Mouse (Mus musculus): ENCODE results near the gene Baiap2. TPM values are rescaled to one million over a fixed set of nuclear protein-coding genes. Genes with fewer than 3 reads are reported as not detected.

The Baiap2 gene
- total and polyA plus RNA-seq, 2 experiments from 2014 or later = 31.1 to 42.3 TPM

DNA sequence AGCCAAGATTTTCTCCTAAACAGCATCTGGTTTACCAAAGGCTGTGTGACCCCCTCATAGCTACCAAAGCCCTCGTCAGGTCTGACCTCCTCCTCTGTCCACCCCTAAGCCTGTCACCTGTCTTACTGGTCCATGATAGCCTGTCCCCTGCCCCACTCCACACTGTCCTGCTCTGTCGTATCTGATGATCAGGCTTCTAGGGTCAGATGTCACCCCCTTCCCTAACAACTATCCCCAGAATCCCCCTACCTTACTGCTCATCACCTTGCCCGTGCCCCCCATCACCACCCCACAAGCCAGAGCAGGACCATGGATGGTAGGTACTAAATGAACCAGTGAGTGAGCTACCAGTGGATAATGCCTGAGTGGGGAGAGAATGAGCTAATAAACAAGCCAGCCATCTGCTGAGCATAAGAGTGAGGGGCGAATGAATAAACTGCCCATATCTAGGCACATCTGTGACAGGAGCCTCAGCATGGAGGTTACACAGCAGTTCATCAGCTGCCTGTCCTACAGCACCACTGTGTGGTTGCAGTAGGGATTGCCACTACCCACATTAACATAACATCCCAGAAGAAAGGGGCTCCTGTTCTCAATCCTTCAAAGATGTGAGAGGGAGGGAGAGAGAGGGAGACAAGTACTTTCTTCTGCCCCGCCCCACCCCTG, 37.8 kb upstream of the Baiap2 start:
- Histone ChIP-seq H3K27me3 (ENCODE audit: insufficient read depth, low read length) (no peaks in the 10 kb centered on the region), H3K27ac (ENCODE audit: low read depth, low read length) (no peak overlapping the region), H3K4me3 (ENCODE audit: low read depth, low read length) (no peak overlapping the region), H3K36me3 (ENCODE audit: insufficient read depth) (no peaks in the 10 kb centered on the region; the same call in 1 of the 2 replicates), H3K9ac (no peak overlapping the region), H3K9me3 (ENCODE audit: low read length) (no peaks in the 10 kb centered on the region), H3K4me1 (ENCODE audit: insufficient read depth) (peaks cover 3% of the 10 kb centered on the region; the same call in 1 of the 2 replicates), H3K4me2 (ENCODE audit: low read depth) (no peak overlapping the region)
- peak; percentile 88 for DNase-seq
- WGBS = 32% methylated on average over 5 of the region's 5 CpGs
- ATAC-seq = peak; percentile 85
- peak; percentile 99 for TF ChIP-seq CTCF (IDR thresholded peaks at IDR 0.05; ENCODE audit: low read depth)

- Histone ChIP-seq H3K4me1 (ENCODE audit: insufficient read depth) (peaks cover 4% of the 10 kb centered on the region; the same call in 1 of the 2 replicates), H3K4me3 (ENCODE audit: low read depth, low read length) (no peak overlapping the region), H3K27ac (ENCODE audit: low read depth, low read length) (no peak overlapping the region), H3K27me3 (ENCODE audit: insufficient read depth, low read length) (no peaks in the 10 kb centered on the region), H3K36me3 (ENCODE audit: insufficient read depth) (no peaks in the 10 kb centered on the region), H3K9me3 (ENCODE audit: low read length) (no peaks in the 10 kb centered on the region), H3K4me2 (ENCODE audit: low read depth) (no peak overlapping the region), H3K9ac (no peak overlapping the region)
- TF ChIP-seq CTCF (IDR thresholded peaks at IDR 0.05; ENCODE audit: low read depth) = no peak
- ATAC-seq (no peak), DNase-seq (no peak)
- WGBS = 79% methylated on average over 5 of the region's 5 CpGs
Measured at GRCm38 (mm10) chr11:119905794-119906193, 36.8 kb upstream of the Baiap2 start.

DNA sequence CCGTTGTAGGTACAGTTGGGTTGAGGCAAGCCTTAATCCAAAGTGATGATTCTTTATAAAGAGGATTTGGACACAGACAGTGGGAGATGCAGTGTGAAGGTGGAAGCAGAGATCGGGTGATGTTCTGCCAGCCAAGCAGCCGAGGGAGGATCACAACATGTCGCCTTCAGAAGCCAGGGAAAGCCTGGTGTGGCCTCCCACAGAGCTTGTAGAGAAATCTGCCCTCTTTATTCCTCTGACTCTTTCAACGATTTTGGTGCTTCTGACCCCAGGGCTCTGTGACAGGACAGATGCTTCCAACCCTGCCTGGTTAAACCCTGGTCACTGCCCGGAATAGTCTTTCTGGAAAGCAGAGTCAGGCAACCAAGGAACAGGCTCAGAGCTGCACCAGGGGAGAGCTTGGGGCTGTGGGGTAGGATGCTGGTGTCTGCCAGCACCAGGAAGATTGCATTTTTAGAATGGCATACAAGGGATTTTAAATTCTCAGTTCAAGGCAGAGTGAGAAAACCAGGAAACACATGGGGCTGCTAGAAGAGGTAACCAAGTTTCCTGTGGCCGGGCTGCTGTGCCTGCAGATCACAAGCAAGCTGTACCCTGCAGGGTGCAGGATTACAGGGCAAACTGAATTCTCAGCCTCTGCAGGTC, 35.4 kb upstream of the Baiap2 start:
- no peaks in the 10 kb centered on the region for H3K9me3 ChIP-seq (ENCODE audit: low read length)
- H3K4me1 ChIP-seq (ENCODE audit: insufficient read depth) = peaks cover 4% of the 10 kb centered on the region; the same call in 1 of the 2 replicates
- ATAC-seq = no peak
- no peak overlapping the region for H3K27ac ChIP-seq (ENCODE audit: low read depth, low read length)
- H3K4me2 ChIP-seq (ENCODE audit: low read depth) = no peak overlapping the region
- no peaks in the 10 kb centered on the region for H3K27me3 ChIP-seq (ENCODE audit: insufficient read depth, low read length)
- WGBS = 21% methylated on average over 7 of the region's 7 CpGs
- no peak for DNase-seq
- H3K36me3 ChIP-seq (ENCODE audit: insufficient read depth) = no peaks in the 10 kb centered on the region
- H3K9ac ChIP-seq = no peak overlapping the region
- no peak overlapping the region for H3K4me3 ChIP-seq (ENCODE audit: low read depth, low read length)
- no peak for TF ChIP-seq CTCF (IDR thresholded peaks at IDR 0.05; ENCODE audit: low read depth)

DNA sequence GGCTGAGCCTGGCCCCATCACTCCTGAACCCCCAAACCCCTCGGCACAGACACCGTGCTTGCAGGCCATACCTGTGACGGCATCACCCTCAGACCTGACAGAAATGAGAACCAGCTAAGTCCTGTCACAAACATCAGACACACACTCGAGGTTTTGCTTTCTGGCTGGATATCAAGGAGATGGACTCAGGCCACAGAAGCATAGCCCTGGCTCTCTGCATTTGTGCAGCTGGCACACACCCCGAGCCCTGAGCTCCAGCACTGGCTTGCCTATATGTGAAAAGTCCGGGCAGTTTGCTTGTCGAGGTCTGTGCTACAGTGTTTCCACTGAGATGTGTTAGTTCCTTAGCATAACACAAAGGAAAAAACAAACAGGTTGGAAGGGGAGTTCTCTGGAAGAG, 34.9 kb upstream of the Baiap2 start:
- ATAC-seq = no peak
- Histone ChIP-seq H3K4me2 (ENCODE audit: low read depth) (no peak overlapping the region), H3K9ac (no peak overlapping the region)

DNA sequence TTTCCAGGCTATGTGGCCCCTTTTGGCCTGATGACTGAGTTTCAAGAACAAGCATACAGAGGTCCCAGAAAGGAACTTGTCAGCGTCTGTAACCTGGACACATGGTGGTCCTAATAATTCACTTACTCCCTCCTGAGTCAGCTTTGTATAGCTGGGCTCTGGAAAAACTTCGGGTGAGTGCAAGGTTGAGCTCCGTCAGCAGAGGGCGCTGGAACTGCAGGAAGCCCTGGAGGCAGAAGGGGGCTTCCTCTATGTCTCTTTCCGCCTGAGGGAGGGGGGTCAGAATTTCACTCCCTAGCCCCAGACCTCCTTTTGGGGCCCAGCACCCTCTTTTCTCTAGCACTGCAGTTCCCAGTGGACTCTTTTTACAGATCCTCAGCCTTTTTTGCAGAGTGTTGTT, 33.1 kb upstream of the Baiap2 start:
- H3K9ac ChIP-seq = no peak overlapping the region
- no peaks in the 10 kb centered on the region for H3K9me3 ChIP-seq (ENCODE audit: low read length)
- H3K27ac ChIP-seq (ENCODE audit: low read depth, low read length) = no peak overlapping the region
- no peaks in the 10 kb centered on the region for H3K36me3 ChIP-seq (ENCODE audit: insufficient read depth)
- peak; percentile 90 for TF ChIP-seq CTCF (IDR thresholded peaks at IDR 0.05; ENCODE audit: low read depth)
- H3K4me2 ChIP-seq (ENCODE audit: low read depth) = no peak overlapping the region
- no peak for ATAC-seq
- peak; percentile 81 for DNase-seq
- no peak overlapping the region for H3K4me3 ChIP-seq (ENCODE audit: low read depth, low read length)
- peaks cover 14% of the 10 kb centered on the region for H3K4me1 ChIP-seq (ENCODE audit: insufficient read depth)
- H3K27me3 ChIP-seq (ENCODE audit: insufficient read depth, low read length) = no peaks in the 10 kb centered on the region
- 1% methylated on average over 5 of the region's 5 CpGs for WGBS

More for the DNA sequence above, 34.9 kb upstream of the Baiap2 start:
- no peaks in the 10 kb centered on the region for H3K27me3 ChIP-seq (ENCODE audit: insufficient read depth, low read length)
- no peaks in the 10 kb centered on the region for H3K36me3 ChIP-seq (ENCODE audit: insufficient read depth)
- H3K4me1 ChIP-seq (ENCODE audit: insufficient read depth) = peaks cover 4% of the 10 kb centered on the region
- H3K27ac ChIP-seq (ENCODE audit: low read depth, low read length) = no peak overlapping the region
- no peak overlapping the region for H3K4me3 ChIP-seq (ENCODE audit: low read depth, low read length)
- no peak for TF ChIP-seq CTCF (IDR thresholded peaks at IDR 0.05; ENCODE audit: low read depth)
- no peak for DNase-seq
- 30% methylated on average over 7 of the region's 7 CpGs for WGBS
- H3K9me3 ChIP-seq (ENCODE audit: low read length) = no peaks in the 10 kb centered on the region

DNA sequence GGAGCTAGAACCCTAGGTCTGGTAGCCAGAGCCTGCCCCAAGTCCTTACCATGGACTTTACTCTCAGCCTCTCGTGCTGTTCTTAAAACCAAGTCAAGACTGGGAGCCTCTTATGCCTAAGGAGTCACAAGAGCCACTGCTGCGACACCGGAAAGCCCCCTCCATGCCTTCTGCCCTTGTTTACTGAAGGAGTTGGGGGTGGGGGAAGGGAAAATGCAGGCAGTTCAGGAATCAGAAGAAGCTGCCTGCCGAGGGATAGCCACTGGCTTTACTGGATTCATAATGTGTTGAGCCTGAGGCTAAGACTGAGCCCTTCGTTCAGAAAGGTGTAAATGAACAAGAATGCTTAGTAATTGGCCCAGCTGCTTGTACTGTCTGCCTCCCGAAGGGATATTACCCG, 29.7 kb upstream of the Baiap2 start:
- Histone ChIP-seq H3K9me3 (ENCODE audit: low read length) (no peaks in the 10 kb centered on the region), H3K36me3 (ENCODE audit: insufficient read depth) (peaks cover 14% of the 10 kb centered on the region), H3K4me3 (ENCODE audit: low read depth, low read length) (peak overlapping the region; percentile 64), H3K27ac (ENCODE audit: low read depth, low read length) (peak overlapping the region; percentile 60), H3K4me1 (ENCODE audit: insufficient read depth) (peaks cover 18% of the 10 kb centered on the region), H3K9ac (peak overlapping the region; percentile 76), H3K4me2 (ENCODE audit: low read depth) (peak overlapping the region; percentile 75), H3K27me3 (ENCODE audit: insufficient read depth, low read length) (no peaks in the 10 kb centered on the region)
- TF ChIP-seq CTCF (IDR thresholded peaks at IDR 0.05; ENCODE audit: low read depth) = no peak
- no peak for ATAC-seq
- WGBS = 9% methylated on average over 7 of the region's 7 CpGs
- no peak for DNase-seq

DNA sequence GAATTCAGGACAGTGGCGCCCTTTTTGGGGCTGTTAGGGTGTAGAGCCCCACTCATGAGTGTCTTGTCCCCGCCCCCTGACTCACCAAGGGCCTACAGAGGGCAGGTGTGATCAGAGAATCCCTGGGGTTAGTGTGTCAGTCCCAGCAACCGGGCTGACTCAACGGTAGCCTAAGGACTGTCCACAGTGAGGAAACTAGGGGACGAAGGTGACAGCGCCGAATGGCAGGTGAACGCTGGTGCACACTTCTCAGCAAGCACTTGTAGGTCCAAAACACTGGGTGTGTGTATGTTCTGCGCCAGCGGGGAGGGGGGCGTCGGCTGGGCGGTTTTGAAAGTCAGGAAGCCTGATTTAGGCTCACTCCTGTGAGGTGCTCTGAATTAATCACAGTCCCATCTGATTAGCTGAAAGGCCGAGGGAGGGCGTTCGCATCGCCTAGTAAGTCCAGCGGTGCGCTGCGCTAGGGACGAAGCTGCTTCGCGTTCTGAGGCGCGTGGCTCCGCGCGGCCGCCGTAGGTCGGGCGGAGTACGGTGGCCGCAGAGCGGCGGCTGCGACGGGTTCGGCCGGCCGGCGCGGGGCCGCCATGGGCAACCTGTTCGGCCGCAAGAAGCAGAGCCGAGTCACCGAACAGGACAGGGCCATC, 29.1 kb upstream of the Baiap2 start, which contains the start of gene Chmp6:
Chmp6 (plus strand) TSS at position 151 of the 644 bp plus-strand sequence.
- no peak; the same call in 1 of the 2 replicates for TF ChIP-seq CTCF (IDR thresholded peaks at IDR 0.05; ENCODE audit: low read depth)
- peak within 1 kb of the TSS; percentile 60 for H3K27ac ChIP-seq (ENCODE audit: low read depth, low read length)
- DNase-seq (peak; percentile 91), ATAC-seq (peak; percentile 75)
- no peaks in the 10 kb centered on the region for H3K9me3 ChIP-seq (ENCODE audit: low read length)
- peak within 1 kb of the TSS; percentile 75 for H3K4me2 ChIP-seq (ENCODE audit: low read depth)
- peak within 1 kb of the TSS; percentile 64 for H3K4me3 ChIP-seq (ENCODE audit: low read depth, low read length)
- peaks cover 18% of the 10 kb centered on the region for H3K4me1 ChIP-seq (ENCODE audit: insufficient read depth)
- whole genome bisulfite sequencing = under 1% methylated on average over 47 of the region's 48 CpGs
- H3K36me3 ChIP-seq (ENCODE audit: insufficient read depth) = peaks cover 20% of the 10 kb centered on the region
- H3K27me3 ChIP-seq (ENCODE audit: insufficient read depth, low read length) = no peaks in the 10 kb centered on the region
- H3K9ac ChIP-seq = peak within 1 kb of the TSS; percentile 76
